Mouse (Mus musculus): ENCODE measurements around the gene Olfr1329. TPM values are rescaled to one million over a fixed set of nuclear protein-coding genes. Genes with fewer than 3 reads are reported as not detected.

The Olfr1329 gene
- not detected for polyA plus RNA-seq (2015; fragmentation: Illumina TruSeq; extraction: RNeasy Lipid Tissue Mini Kit (QIAGEN cat#74804); ENCODE audit: low read depth, low replicate concordance)

DNA sequence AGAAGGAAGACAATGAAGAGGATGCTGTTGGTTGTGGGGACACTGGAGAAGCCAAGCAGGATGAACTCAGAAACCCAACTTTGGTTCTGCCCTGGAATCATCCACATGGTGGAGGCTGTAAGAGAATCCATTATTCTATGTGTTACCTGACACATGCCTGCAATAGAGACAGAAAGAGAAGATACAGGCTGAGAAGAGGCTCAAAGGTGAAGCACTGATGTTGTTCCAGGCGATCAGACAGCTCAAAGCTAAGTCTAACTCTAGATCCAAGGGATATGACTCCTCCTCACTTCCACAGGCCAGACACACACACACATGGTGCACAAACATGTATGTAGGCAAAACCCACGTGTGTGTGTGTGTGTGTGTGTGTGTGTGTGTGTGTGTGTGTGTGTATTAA lies at the start of gene Olfr1329:
Gene Olfr1329, minus strand, starts transcription at position 101 of the 400 bp plus-strand sequence.

DNA sequence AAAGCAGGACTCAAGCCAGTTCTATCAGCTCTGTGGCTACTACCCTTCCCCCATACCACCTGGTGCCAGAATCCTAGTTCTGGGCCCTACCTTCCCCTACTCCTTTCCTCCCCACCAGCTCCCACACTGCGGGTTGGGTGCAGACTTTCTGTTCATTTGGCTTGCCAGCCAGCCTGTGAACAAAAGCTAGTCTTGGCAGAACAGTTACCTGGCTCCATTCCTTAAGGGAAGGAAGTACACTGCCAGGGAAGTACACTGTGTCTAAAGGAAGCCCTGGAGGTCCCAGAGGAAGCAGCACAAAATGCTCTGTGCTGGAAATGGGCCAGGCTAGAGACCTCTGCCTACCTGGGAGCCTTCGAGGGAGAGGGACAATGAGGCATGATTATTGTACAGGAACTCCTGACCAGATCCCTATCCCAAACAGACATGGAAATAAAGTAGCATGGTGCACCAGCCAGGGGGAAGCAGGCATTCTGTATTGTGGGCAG lies 43.9 kb upstream of the Olfr1329 start, which contains the start of gene Lao1:
Gene Lao1, plus strand, starts transcription at position 438 of the 488 bp plus-strand sequence.

DNA sequence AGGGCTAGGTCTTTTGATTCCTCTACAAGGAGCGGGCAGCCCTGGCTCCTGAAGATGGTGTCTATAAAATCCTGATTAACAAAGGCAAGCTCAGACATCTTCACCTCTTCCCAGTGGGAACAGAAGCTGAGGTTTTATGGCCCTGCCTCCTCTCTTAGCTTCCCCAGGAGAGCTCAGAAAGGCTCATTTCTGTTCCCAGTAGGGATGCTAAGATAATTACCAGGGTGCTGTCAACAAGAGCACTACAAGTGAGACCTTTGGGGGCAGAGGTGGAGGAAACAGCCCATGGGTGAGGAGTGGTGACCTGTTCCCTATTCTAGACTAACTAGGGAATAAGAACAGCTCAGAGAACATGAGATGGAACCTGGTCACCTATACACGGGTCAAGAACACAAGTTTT lies 21.2 kb upstream of the Olfr1329 start, which contains the start of gene Olfr1328:
Gene Olfr1328, minus strand, starts transcription at position 101 of the 400 bp plus-strand sequence.

DNA sequence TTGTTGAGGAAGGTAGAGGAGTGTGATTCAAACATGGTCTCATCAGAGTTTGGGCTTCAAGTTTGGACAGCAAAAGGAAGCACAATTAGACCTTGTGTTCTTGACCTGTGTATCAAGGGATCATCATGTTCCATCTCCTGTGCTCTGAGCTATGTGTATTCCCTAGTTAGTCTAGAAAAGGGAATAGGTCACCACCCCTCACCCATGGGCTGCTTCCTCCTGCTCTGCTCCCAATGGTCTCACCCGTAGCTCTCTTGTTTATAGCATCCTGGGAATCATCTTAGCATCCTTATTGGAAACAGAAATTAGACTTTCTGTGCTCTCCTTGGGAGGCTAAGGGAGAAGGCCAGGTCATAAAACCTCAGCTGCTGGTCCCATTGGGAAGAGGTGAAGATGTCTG lies 29.0 kb downstream of the Olfr1329 start, which contains the start of gene Olfr1330:
Gene Olfr1330, plus strand, starts transcription at position 301 of the 400 bp plus-strand sequence.

Other genes starting within 250 kb of the Olfr1329 start
- not detected for gene Olfr1342, start 224.7 kb downstream of the Olfr1329 start, polyA plus RNA-seq (2015; fragmentation: Illumina TruSeq; extraction: RNeasy Lipid Tissue Mini Kit (QIAGEN cat#74804); ENCODE audit: low read depth, low replicate concordance)
- not detected for gene Olfr1341, start 213.9 kb downstream of the Olfr1329 start, polyA plus RNA-seq (2015; fragmentation: Illumina TruSeq; extraction: RNeasy Lipid Tissue Mini Kit (QIAGEN cat#74804); ENCODE audit: low read depth, low replicate concordance)
- not detected for gene Olfr1340, start 197.3 kb downstream of the Olfr1329 start, polyA plus RNA-seq (2015; fragmentation: Illumina TruSeq; extraction: RNeasy Lipid Tissue Mini Kit (QIAGEN cat#74804); ENCODE audit: low read depth, low replicate concordance)
- gene Olfr1339, start 185.3 kb downstream of the Olfr1329 start, polyA plus RNA-seq (2015; fragmentation: Illumina TruSeq; extraction: RNeasy Lipid Tissue Mini Kit (QIAGEN cat#74804); ENCODE audit: low read depth, low replicate concordance) = not detected
- not detected for gene Olfr1338, start 158.7 kb downstream of the Olfr1329 start, polyA plus RNA-seq (2015; fragmentation: Illumina TruSeq; extraction: RNeasy Lipid Tissue Mini Kit (QIAGEN cat#74804); ENCODE audit: low read depth, low replicate concordance)
- gene Olfr1337, start 134.9 kb downstream of the Olfr1329 start, polyA plus RNA-seq (2015; fragmentation: Illumina TruSeq; extraction: RNeasy Lipid Tissue Mini Kit (QIAGEN cat#74804); ENCODE audit: low read depth, low replicate concordance) = not detected
- gene Olfr1335, start 107.5 kb downstream of the Olfr1329 start, polyA plus RNA-seq (2015; fragmentation: Illumina TruSeq; extraction: RNeasy Lipid Tissue Mini Kit (QIAGEN cat#74804); ENCODE audit: low read depth, low replicate concordance) = not detected
- gene Olfr1333, start 81.2 kb downstream of the Olfr1329 start, polyA plus RNA-seq (2015; fragmentation: Illumina TruSeq; extraction: RNeasy Lipid Tissue Mini Kit (QIAGEN cat#74804); ENCODE audit: low read depth, low replicate concordance) = not detected
- gene Olfr1331, start 52.8 kb downstream of the Olfr1329 start, polyA plus RNA-seq (2015; fragmentation: Illumina TruSeq; extraction: RNeasy Lipid Tissue Mini Kit (QIAGEN cat#74804); ENCODE audit: low read depth, low replicate concordance) = not detected
- gene Olfr1330, start 28.9 kb downstream of the Olfr1329 start, polyA plus RNA-seq (2015; fragmentation: Illumina TruSeq; extraction: RNeasy Lipid Tissue Mini Kit (QIAGEN cat#74804); ENCODE audit: low read depth, low replicate concordance) = not detected
- not detected for gene Olfr1328, start 21.1 kb upstream of the Olfr1329 start, polyA plus RNA-seq (2015; fragmentation: Illumina TruSeq; extraction: RNeasy Lipid Tissue Mini Kit (QIAGEN cat#74804); ENCODE audit: low read depth, low replicate concordance)
- not detected for gene Lao1, start 44.1 kb upstream of the Olfr1329 start, polyA plus RNA-seq (2015; fragmentation: Illumina TruSeq; extraction: RNeasy Lipid Tissue Mini Kit (QIAGEN cat#74804); ENCODE audit: low read depth, low replicate concordance)
- gene Slc2a1, start 191.2 kb upstream of the Olfr1329 start, polyA plus RNA-seq (2015; fragmentation: Illumina TruSeq; extraction: RNeasy Lipid Tissue Mini Kit (QIAGEN cat#74804); ENCODE audit: low read depth, low replicate concordance) = 80.6 TPM

All from brain, adult 10 weeks (tissue).